Mouse (Mus musculus) heart, adult 9 months (tissue): ENCODE results near the gene Gm17018.

Source experiments
- DNase-seq, 2 experiments: peaks; one replicate each; pipeline ENCODE4 v3.0.0; 2022; ENCODE audit warnings: low spot score in 2 of 2

Gene Gm17018

GRCm38 (mm10) chr19:45622144-45622543 lies 61.7 kb downstream of the Gm17018 start:
- no peak for DNase-seq

GRCm38 (mm10) chr19:45623710-45624109 lies 63.3 kb downstream of the Gm17018 start:
- DNase-seq = no peak

- no peak for DNase-seq
These were observed 66.6 kb downstream of the Gm17018 start for GRCm38 (mm10) chr19:45627036-45627435.

- no peak for DNase-seq
These were observed 68.2 kb downstream of the Gm17018 start for GRCm38 (mm10) chr19:45628649-45629048.

GRCm38 (mm10) chr19:45629219-45629618 lies 68.8 kb downstream of the Gm17018 start:
- DNase-seq = no peak
